Mouse (Mus musculus) intestine, embryonic 14.5 days (tissue): ENCODE data around the gene Ago4. TPM values are rescaled to one million over a fixed set of nuclear protein-coding genes. Genes with fewer than 3 reads are reported as not detected.
A peak's percentile ranks its signal among the peaks of the same experiment; 100 is the strongest.
"Not testable (repeated sequence)": the region's sequence is repeated elsewhere in the genome, so short reads cannot be mapped to it uniquely, and the experiment has no call there.

Source experiments
- ATAC-seq: fragments of 200-750 bp; cut with Nextera tagmentation; replicated peaks from 2 replicates; pipeline ENCODE4 v1.8.0; 2017; ENCODE audit warnings: low read depth, moderate number of reproducible peaks, moderate TSS enrichment, moderate library complexity; ENCODE audit not compliant: low FRiP score, low TSS enrichment
- DNase-seq: peaks from one replicate; pipeline ENCODE4 v3.0.0-alpha.2; 2018; ENCODE audit warnings: low spot score
- H3K27ac ChIP-seq: fragments of 300-500 bp; sonication (generic); 2 replicates; pipeline ENCODE4 v1.5.1; 2014; ENCODE audit warnings: low read depth, mild to moderate bottlenecking, control low read depth
- H3K27me3 ChIP-seq: fragments of 300-500 bp; sonication (generic); replicated peaks from 2 replicates; pipeline ENCODE4 v1.6.1; 2014; ENCODE audit warnings: low read length, control low read depth; ENCODE audit not compliant: control insufficient read depth, insufficient read depth
- H3K36me3 ChIP-seq: fragments of 300-500 bp; sonication (generic); 2 replicates; pipeline ENCODE4 v1.6.1; 2014; ENCODE audit warnings: low read length, control low read depth; ENCODE audit not compliant: control insufficient read depth, insufficient read depth
- H3K4me1 ChIP-seq: fragments of 300-500 bp; sonication (generic); replicated peaks from 2 replicates; pipeline ENCODE4 v1.6.1; 2014; ENCODE audit warnings: low read length, control low read depth, mixed read lengths; ENCODE audit not compliant: control insufficient read depth, insufficient read depth
- H3K4me2 ChIP-seq: fragments of 300-500 bp; sonication (generic); 2 replicates; pipeline ENCODE4 v1.6.1; 2014; ENCODE audit warnings: low read length
- H3K4me3 ChIP-seq: fragments of 300-500 bp; sonication (generic); 2 replicates; pipeline ENCODE4 v1.5.1; 2014; ENCODE audit warnings: low read depth, low read length, control low read depth, mixed read lengths
- H3K9ac ChIP-seq: fragments of 300-500 bp; sonication (generic); 2 replicates; pipeline ENCODE4 v1.6.1; 2014; ENCODE audit warnings: mild to moderate bottlenecking, low read length
- H3K9me3 ChIP-seq: fragments of 300-500 bp; sonication (generic); 2 replicates; pipeline ENCODE4 v1.6.1; 2016; ENCODE audit warnings: low read length, control low read depth; ENCODE audit not compliant: control insufficient read depth
- WGBS: fragments of 180-500 bp; shearing (Covaris S2); extraction: QIAGEN DNeasy Blood & Tissue Kit; methylation state at CpG from one replicate; pipeline ENCODE4 v1.1.7; 2014; 5-methylcytosine and 5-hydroxymethylcytosine counted together
- polyA plus RNA-seq: library from polyadenylated mRNA; unstranded; fragments of >200 nt; fragmentation: Nextera tagmentation; extraction: Ambion mirVana; gene quantifications from 2 replicates; pipeline ENCODE4 v1.2.1, GENCODE M21; 2014

Gene Ago4
- polyA plus RNA-seq, 1 experiment from 2014 or later, result 1.4 TPM

GRCm38 (mm10) chr4:126536865-126537264 is 3.6 kb upstream of the Ago4 start:
- DNase-seq (no peak), ATAC-seq (no peak)
- H3K4me2 ChIP-seq, result no peak overlapping the region
- peaks cover 6% of the 10 kb centered on the region; the same call in 1 of the 2 replicates for H3K4me1 ChIP-seq
- no peaks in the 10 kb centered on the region for H3K9me3 ChIP-seq
- H3K36me3 ChIP-seq, result no peaks in the 10 kb centered on the region
- H3K27me3 ChIP-seq, result no peaks in the 10 kb centered on the region
- no peak overlapping the region for H3K9ac ChIP-seq
- no peak overlapping the region for H3K27ac ChIP-seq
- no peak overlapping the region for H3K4me3 ChIP-seq
- 75% methylated on average over 5 of the region's 5 CpGs for WGBS

GRCm38 (mm10) chr4:126535631-126536030 is 2.4 kb upstream of the Ago4 start:
- not testable (repeated sequence) for H3K4me1 ChIP-seq, H3K9ac ChIP-seq, H3K27me3 ChIP-seq, H3K36me3 ChIP-seq, H3K9me3 ChIP-seq, H3K4me2 ChIP-seq, H3K4me3 ChIP-seq, ATAC-seq, H3K27ac ChIP-seq, DNase-seq
- 96% methylated on average over 7 of the region's 7 CpGs for WGBS

- ATAC-seq, result peak; percentile 54
Measured at GRCm38 (mm10) chr4:126533729-126534070, 428 bp upstream of the Ago4 start.

GRCm38 (mm10) chr4:126532292-126532691 is 980 bp downstream of the Ago4 start:
- no peaks in the 10 kb centered on the region for H3K36me3 ChIP-seq
- DNase-seq (peak; percentile 55), ATAC-seq (no peak)
- peak overlapping the region; percentile 83 for H3K4me3 ChIP-seq
- H3K27me3 ChIP-seq, result no peaks in the 10 kb centered on the region
- no peaks in the 10 kb centered on the region for H3K9me3 ChIP-seq
- H3K27ac ChIP-seq, result no peak overlapping the region
- H3K9ac ChIP-seq, result peak overlapping the region; percentile 69; the same call in 1 of the 2 replicates
- peaks cover 6% of the 10 kb centered on the region; the same call in 1 of the 2 replicates for H3K4me1 ChIP-seq
- 35% methylated on average over 5 of the region's 5 CpGs for WGBS
- peak overlapping the region; percentile 94 for H3K4me2 ChIP-seq

More at GRCm38 (mm10) chr4:126533729-126534070, 428 bp upstream of the Ago4 start:
- H3K4me3 ChIP-seq, result peak overlapping the region; percentile 83
- peak overlapping the region; percentile 94 for H3K4me2 ChIP-seq
- H3K27me3 ChIP-seq, result no peaks in the 10 kb centered on the region
- no peaks in the 10 kb centered on the region for H3K36me3 ChIP-seq
- no peaks in the 10 kb centered on the region for H3K9me3 ChIP-seq
- DNase-seq, result no peak
- 9% methylated on average over 7 of the region's 7 CpGs for WGBS
- H3K9ac ChIP-seq, result peak overlapping the region; percentile 69
- no peak overlapping the region for H3K27ac ChIP-seq
- peaks cover 6% of the 10 kb centered on the region; the same call in 1 of the 2 replicates for H3K4me1 ChIP-seq

- Histone ChIP-seq H3K9ac (no peak overlapping the region), H3K4me3 (no peak overlapping the region), H3K27ac (no peak overlapping the region), H3K4me2 (no peak overlapping the region), H3K9me3 (no peaks in the 10 kb centered on the region), H3K27me3 (no peaks in the 10 kb centered on the region), H3K36me3 (no peaks in the 10 kb centered on the region), H3K4me1 (no peaks in the 10 kb centered on the region)
- DNase-seq (no peak), ATAC-seq (no peak)
- WGBS, result 96% methylated on average over 5 of the region's 5 CpGs
Measured at GRCm38 (mm10) chr4:126526828-126527227, 6.4 kb downstream of the Ago4 start.

GRCm38 (mm10) chr4:126526164-126526563 is 7.1 kb downstream of the Ago4 start:
- Histone ChIP-seq H3K9ac (no peak overlapping the region), H3K27me3 (no peaks in the 10 kb centered on the region), H3K9me3 (no peaks in the 10 kb centered on the region), H3K4me3 (no peak overlapping the region), H3K4me1 (no peaks in the 10 kb centered on the region), H3K27ac (no peak overlapping the region), H3K4me2 (no peak overlapping the region), H3K36me3 (no peaks in the 10 kb centered on the region)
- WGBS, result 90% methylated on average over 3 of the region's 3 CpGs
- ATAC-seq (no peak), DNase-seq (no peak)

GRCm38 (mm10) chr4:126512308-126513066 is 20.8 kb downstream of the Ago4 start:
- H3K9ac ChIP-seq, result no peak overlapping the region
- H3K9me3 ChIP-seq, result no peaks in the 10 kb centered on the region
- ATAC-seq (no peak), DNase-seq (no peak)
- no peak overlapping the region for H3K4me3 ChIP-seq
- H3K36me3 ChIP-seq, result no peaks in the 10 kb centered on the region
- WGBS, result 84% methylated on average over 6 of the region's 6 CpGs
- no peak overlapping the region for H3K4me2 ChIP-seq
- H3K4me1 ChIP-seq, result no peaks in the 10 kb centered on the region
- no peaks in the 10 kb centered on the region for H3K27me3 ChIP-seq
- H3K27ac ChIP-seq, result no peak overlapping the region

- DNase-seq (no peak), ATAC-seq (no peak)
- H3K9me3 ChIP-seq, result no peaks in the 10 kb centered on the region
- no peak overlapping the region for H3K9ac ChIP-seq
- H3K4me1 ChIP-seq, result no peaks in the 10 kb centered on the region
- WGBS, result 84% methylated on average over 5 of the region's 5 CpGs
- H3K27ac ChIP-seq, result no peak overlapping the region
- H3K4me2 ChIP-seq, result no peak overlapping the region
- H3K36me3 ChIP-seq, result no peaks in the 10 kb centered on the region
- H3K27me3 ChIP-seq, result no peaks in the 10 kb centered on the region
- no peak overlapping the region for H3K4me3 ChIP-seq
Measured at GRCm38 (mm10) chr4:126511013-126511412, 22.3 kb downstream of the Ago4 start.

- Histone ChIP-seq H3K4me3 (no peak overlapping the region), H3K27ac (no peak overlapping the region), H3K9me3 (no peaks in the 10 kb centered on the region), H3K27me3 (no peaks in the 10 kb centered on the region), H3K4me1 (no peaks in the 10 kb centered on the region), H3K4me2 (no peak overlapping the region), H3K36me3 (no peaks in the 10 kb centered on the region), H3K9ac (no peak overlapping the region)
- DNase-seq (no peak), ATAC-seq (no peak)
- WGBS, result 96% methylated on average over 2 of the region's 2 CpGs
Measured at GRCm38 (mm10) chr4:126509072-126509471, 24.2 kb downstream of the Ago4 start.
